Mouse (Mus musculus): ENCODE data around the gene Lrrc42. TPM values are rescaled to one million over a fixed set of nuclear protein-coding genes. Genes with fewer than 3 reads are reported as not detected.
A peak's percentile ranks its signal among the peaks of the same experiment; 100 is the strongest.

Lrrc42 gene
- total RNA-seq, 2 experiments from 2014 or later = 2.3 to 11.9 TPM

DNA sequence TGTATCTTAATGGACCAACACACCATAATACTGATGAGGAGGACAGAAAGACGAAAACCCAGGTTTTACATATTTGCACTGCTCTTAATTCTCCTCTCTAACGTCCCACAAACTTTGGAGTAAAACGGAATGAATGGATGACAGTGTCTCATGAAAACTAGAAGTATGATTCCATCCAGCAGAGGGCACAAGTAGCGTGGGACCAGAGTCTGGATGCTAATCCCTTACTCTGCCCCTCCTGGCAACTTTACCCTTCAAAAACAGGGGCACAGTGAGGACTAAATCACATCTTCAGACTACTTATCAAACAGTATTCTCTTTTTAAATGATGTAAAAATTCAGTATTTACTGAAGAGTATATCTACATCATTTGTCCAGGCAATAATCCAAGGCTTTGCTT is 2.8 kb downstream of the Lrrc42 start:
- no peak for ATAC-seq (replicated peaks; ENCODE audit: low FRiP score, poor library complexity, severe bottlenecking)

GRCm38 (mm10) chr4:107249471-107249870 is 3.9 kb downstream of the Lrrc42 start:
- no peak for ATAC-seq (replicated peaks; ENCODE audit: low FRiP score, poor library complexity, severe bottlenecking)

GRCm38 (mm10) chr4:107248061-107248460 is 5.3 kb downstream of the Lrrc42 start:
- ATAC-seq (replicated peaks; ENCODE audit: low FRiP score, poor library complexity, severe bottlenecking) = no peak

- no peak for ATAC-seq (replicated peaks; ENCODE audit: low FRiP score, poor library complexity, severe bottlenecking)
Observed at GRCm38 (mm10) chr4:107247110-107247509, 6.2 kb downstream of the Lrrc42 start.

DNA sequence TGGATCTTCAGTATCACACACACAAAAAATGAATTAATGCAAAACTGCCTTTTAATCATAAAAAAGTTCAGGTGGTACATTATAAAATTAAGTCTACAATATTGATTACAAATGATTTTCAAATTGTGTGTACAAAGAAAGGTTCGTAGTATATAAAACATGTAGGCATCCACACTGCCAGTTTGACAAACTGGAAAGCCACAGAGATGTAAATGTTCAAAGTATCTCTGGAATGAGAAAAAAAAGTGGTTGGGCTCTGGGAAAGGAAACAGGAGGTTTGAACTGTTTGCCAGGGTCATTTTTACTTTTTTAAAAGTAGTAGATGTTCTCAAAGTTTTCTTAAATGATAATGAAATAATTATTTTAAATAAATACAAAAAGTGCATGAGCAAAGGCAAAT is 7.3 kb downstream of the Lrrc42 start:
- ATAC-seq (replicated peaks; ENCODE audit: low FRiP score, poor library complexity, severe bottlenecking) = no peak

- no peak for ATAC-seq (replicated peaks; ENCODE audit: low FRiP score, poor library complexity, severe bottlenecking)
Observed at GRCm38 (mm10) chr4:107245368-107245767, 8.0 kb downstream of the Lrrc42 start.

- no peak for ATAC-seq (replicated peaks; ENCODE audit: low FRiP score, poor library complexity, severe bottlenecking)
Observed at GRCm38 (mm10) chr4:107243365-107244333, 9.7 kb downstream of the Lrrc42 start.

DNA sequence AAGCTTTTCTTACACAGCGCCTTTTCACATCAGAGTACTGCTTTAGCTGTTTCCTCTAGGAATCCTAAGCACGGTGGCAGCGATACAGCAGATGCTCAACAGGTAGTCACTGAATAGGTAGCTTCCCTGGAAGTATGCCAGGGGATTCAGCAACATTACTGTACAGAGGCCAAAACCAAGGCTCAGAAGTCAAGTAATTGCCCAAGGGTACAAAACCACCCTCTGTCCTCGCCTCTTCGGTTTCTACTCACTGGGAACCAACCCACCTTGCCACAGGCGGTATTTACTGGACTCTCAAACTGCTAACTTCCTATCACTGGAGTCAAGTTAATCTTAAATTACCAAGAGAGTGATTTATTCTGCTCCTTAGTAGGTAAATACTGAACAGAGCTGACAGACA is 13.1 kb downstream of the Lrrc42 start:
- ATAC-seq (replicated peaks; ENCODE audit: low FRiP score, poor library complexity, severe bottlenecking) = no peak

GRCm38 (mm10) chr4:107238253-107238652 is 15.1 kb downstream of the Lrrc42 start:
- no peak for ATAC-seq (replicated peaks; ENCODE audit: low FRiP score, poor library complexity, severe bottlenecking)

GRCm38 (mm10) chr4:107232219-107232618 is 21.1 kb downstream of the Lrrc42 start:
- no peak for ATAC-seq (replicated peaks; ENCODE audit: low FRiP score, poor library complexity, severe bottlenecking)

- no peak for ATAC-seq (replicated peaks; ENCODE audit: low FRiP score, poor library complexity, severe bottlenecking)
Observed at GRCm38 (mm10) chr4:107226313-107226712, 27.0 kb downstream of the Lrrc42 start.

DNA sequence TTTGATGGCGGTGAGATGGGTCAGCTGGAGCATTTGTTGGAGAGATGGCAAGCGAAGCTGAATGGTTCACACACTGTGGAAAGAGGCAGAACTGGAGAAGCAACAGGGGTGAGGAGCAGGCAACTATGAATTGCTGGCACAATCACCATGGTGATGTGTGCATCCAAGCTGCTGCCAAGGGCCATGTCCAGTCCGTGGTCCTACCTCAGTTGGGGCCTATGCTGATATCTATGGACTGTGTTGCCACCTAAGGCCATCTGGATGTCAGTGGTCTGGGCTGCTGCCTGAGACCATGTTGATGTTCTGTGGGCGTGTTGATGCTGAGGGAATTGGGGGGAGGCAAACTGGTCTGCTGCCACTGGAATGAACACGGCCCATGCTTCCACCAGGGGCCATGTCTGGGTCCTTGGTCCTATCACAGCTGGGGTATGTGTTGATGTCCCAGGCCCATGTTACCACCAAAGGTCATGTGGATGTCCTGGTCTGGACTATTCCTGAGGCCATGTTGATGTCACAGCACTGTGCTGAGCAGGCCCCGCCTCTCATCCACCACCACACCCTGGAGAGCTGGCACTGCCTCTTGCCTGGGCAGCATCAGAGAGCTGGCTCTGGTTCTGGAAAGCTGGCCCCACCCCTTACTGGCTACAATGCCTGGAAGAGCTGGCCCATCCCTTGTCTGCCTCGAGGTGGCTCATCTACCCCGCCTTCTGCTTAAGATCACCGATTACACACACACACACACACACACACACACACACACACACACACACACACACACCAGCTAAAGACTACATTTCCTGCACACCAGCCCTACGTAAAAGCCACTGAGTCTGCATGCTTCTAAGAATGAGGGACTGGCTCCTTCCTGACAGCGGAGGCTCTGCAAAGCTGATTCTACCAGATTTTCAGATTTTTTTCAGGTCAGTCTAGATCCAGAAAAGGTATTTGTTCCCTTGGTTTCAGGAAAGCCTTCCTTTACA is 29.8 kb downstream of the Lrrc42 start:
- peak; percentile 94 for ATAC-seq (replicated peaks; ENCODE audit: low FRiP score, poor library complexity, severe bottlenecking)

DNA sequence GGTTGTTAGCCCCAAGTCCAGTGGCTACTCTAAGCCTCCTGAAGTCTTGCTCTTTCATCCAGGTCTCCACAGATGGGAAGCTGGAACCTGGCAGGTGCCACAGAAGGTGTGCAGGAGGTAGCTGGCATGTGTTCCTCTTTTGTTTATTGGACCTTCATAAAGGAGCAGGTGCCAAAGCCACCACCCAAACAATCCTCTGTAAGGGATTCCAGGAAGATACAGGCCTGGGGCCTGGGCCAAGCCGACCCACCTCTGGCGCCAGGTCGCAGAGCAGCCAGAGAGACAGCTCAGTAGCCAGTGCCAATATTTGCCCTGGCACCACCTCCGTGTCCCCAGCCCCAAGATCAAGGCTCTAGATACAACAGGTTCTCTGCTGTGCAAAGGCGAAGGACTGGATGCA is 31.8 kb downstream of the Lrrc42 start:
- no peak for ATAC-seq (replicated peaks; ENCODE audit: low FRiP score, poor library complexity, severe bottlenecking)

DNA sequence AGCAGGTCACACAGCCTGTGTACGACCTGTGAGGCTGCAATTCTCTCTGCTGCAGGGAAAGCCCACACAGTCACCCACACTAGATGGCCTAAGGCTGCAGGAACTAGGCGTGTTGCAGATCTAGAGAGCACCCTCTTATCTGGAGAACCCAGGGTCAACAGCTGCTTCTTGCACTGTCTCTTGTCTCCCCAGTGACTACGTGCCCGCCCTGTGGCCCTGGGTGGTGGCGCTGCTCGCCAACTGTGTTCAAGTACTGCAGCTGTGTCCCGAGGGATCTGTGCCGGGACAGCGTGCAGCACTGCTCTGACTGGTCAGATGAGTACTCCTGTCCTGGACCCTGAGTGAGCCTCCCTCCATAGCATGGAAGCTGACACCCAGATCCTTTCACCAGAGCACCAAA is 35.8 kb downstream of the Lrrc42 start:
- peak; percentile 93 for ATAC-seq (replicated peaks; ENCODE audit: low FRiP score, poor library complexity, severe bottlenecking)

GRCm38 (mm10) chr4:107213279-107214011 is 39.9 kb downstream of the Lrrc42 start:
- ATAC-seq (replicated peaks; ENCODE audit: low FRiP score, poor library complexity, severe bottlenecking) = no peak

DNA sequence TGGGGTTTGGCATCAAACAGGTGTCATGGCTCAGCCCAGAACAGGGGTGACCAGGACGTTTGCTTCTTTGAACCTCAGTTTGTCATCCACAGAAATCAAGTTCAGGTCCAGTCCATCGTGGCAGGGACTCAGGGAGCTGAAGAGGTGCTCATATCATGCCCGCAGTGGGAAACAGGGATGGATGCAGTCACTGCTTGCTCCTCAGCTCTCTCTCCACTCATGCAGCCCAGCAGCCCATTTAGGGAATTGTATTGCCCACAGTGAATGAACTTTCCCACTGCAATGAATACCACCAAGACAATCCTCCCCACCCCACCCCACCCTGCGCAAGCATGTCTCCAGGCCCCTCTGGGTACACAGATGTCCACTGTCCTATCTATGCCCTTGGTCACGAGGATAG is 41.4 kb downstream of the Lrrc42 start:
- no peak for ATAC-seq (replicated peaks; ENCODE audit: low FRiP score, poor library complexity, severe bottlenecking)

DNA sequence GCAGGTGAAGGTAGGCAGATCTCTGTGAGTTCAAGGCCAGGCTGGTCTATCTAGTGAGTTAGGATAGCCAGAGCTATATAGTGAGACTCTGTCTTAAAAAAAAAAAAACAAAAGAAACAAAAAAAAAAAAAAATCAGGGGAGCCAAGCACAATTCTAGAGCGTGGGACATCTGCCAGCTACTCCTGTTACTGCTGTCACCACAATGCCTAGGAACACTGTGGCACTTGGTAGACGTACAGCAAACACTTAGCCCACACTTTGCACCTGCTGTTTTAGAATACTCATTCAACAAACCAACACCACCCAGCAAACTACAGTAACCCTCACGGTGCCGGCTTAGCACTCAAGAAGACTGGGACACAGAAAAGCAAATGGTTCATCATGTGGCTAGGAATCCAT is 41.9 kb downstream of the Lrrc42 start:
- no peak for ATAC-seq (replicated peaks; ENCODE audit: low FRiP score, poor library complexity, severe bottlenecking)

DNA sequence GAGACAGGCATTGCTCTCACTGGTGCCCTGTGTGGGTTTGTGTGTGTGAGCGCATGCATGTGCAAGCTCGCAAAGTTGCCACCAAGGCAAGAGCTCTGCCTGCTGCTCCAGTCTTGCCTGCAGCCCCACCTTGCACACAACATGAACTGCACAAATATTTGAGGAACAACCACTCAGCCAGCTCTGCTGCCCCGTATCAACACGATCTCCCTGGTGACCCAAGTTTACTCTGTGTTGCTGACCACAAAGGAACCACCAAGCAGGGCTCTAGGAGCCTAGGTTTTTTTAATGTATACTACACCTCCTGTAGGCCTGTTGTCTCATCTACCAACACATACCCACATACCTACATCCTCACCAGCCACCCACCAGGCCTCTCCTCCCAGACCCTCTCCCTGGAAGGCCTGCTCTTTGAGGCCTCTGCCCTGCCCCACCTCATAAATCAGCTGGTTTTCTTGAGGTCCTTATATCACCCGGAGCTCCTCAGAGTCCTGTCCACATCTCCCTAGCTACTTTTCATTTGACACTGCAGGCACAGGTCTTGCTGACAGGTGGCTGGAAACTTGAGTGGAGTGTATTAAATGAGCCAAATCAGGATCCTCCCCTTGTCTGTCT is 42.7 kb downstream of the Lrrc42 start:
- ATAC-seq (replicated peaks; ENCODE audit: low FRiP score, poor library complexity, severe bottlenecking) = no peak

DNA sequence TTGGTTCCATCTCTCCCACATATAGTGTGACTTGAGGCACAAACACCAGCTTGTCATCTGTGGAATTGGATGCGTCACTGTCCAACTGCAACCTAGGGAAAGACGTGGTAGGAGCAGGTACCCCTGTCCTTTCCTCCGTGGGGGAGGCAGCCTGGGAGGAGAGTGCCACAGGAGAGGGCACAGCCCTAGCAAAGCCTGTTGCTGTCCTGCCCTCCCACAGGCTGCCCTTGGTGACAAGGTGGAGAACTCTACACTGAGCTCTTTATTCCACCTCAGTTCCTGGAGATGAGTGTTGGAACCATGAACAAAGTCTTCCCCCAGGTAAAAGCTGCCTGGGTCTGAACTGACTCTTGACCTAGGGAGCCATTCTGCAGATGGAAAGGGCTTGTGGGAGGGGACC is 44.5 kb downstream of the Lrrc42 start, which contains the start of gene Ldlrad1:
TSS of gene Ldlrad1 (plus strand) at position 301 of the 400 bp plus-strand sequence.
- ATAC-seq (replicated peaks; ENCODE audit: low FRiP score, poor library complexity, severe bottlenecking) = no peak
